Mouse (Mus musculus) embryonic facial prominence, embryonic 14.5 days (tissue): Measurements from ENCODE around the gene Cib4. TPM values are rescaled to one million over a fixed set of nuclear protein-coding genes. Genes with fewer than 3 reads are reported as not detected.

Experiments used
- ATAC-seq: fragments of 200-750 bp; cut with Nextera tagmentation; 2 replicates; pipeline ENCODE4 v1.8.0; 2017; ENCODE audit warnings: low read depth, moderate number of reproducible peaks, moderate TSS enrichment
- DNase-seq: peaks from one replicate; pipeline ENCODE4 v3.0.0-alpha.2; 2015; ENCODE audit warnings: low spot score
- H3K27ac ChIP-seq: fragments of 300-500 bp; sonication (generic); replicated peaks from 2 replicates; pipeline ENCODE4 v1.5.1; 2014; ENCODE audit warnings: low read depth, mild to moderate bottlenecking, low read length, moderate library complexity
- H3K27me3 ChIP-seq: fragments of 300-500 bp; sonication (generic); replicated peaks from 2 replicates; pipeline ENCODE4 v1.6.1; 2014; ENCODE audit warnings: low read length; ENCODE audit not compliant: control insufficient read depth, insufficient read depth
- H3K36me3 ChIP-seq: fragments of 300-500 bp; sonication (generic); 2 replicates; pipeline ENCODE4 v1.6.1; 2014; ENCODE audit warnings: low read length, mixed read lengths; ENCODE audit not compliant: control insufficient read depth, insufficient read depth
- H3K4me1 ChIP-seq: fragments of 300-500 bp; sonication (generic); 2 replicates; pipeline ENCODE4 v1.6.1; 2014; ENCODE audit warnings: antibody characterized with exemption, low read length; ENCODE audit not compliant: control insufficient read depth, insufficient read depth
- H3K4me2 ChIP-seq: fragments of 300-500 bp; sonication (generic); 2 replicates; pipeline ENCODE4 v1.6.1; 2014; ENCODE audit warnings: low read depth, mild to moderate bottlenecking, low read length, moderate library complexity, mixed read lengths
- H3K4me3 ChIP-seq: fragments of 300-500 bp; sonication (generic); 2 replicates; pipeline ENCODE4 v1.5.1; 2014; ENCODE audit warnings: low read depth, mild to moderate bottlenecking, low read length
- H3K9ac ChIP-seq: fragments of 300-500 bp; sonication (generic); 2 replicates; pipeline ENCODE4 v1.6.1; 2014; ENCODE audit warnings: low read depth, mild to moderate bottlenecking, low read length, moderate library complexity, mixed read lengths
- H3K9me3 ChIP-seq: fragments of 300-500 bp; sonication (generic); 2 replicates; pipeline ENCODE4 v1.6.1; 2016; ENCODE audit warnings: low read length; ENCODE audit not compliant: control insufficient read depth
- WGBS: fragments of 180-500 bp; shearing (Covaris S2); extraction: QIAGEN DNeasy Blood & Tissue Kit; methylation state at CpG from one replicate; pipeline ENCODE4 v1.1.7; 2014; 5-methylcytosine and 5-hydroxymethylcytosine counted together
- polyA plus RNA-seq: library from polyadenylated mRNA; unstranded; fragments of >200 nt; fragmentation: Nextera tagmentation; extraction: Ambion mirVana; gene quantifications from 2 replicates; pipeline ENCODE4 v1.2.1, GENCODE M21; 2014

Gene Cib4
- not detected in 2 replicates for polyA plus RNA-seq

DNA sequence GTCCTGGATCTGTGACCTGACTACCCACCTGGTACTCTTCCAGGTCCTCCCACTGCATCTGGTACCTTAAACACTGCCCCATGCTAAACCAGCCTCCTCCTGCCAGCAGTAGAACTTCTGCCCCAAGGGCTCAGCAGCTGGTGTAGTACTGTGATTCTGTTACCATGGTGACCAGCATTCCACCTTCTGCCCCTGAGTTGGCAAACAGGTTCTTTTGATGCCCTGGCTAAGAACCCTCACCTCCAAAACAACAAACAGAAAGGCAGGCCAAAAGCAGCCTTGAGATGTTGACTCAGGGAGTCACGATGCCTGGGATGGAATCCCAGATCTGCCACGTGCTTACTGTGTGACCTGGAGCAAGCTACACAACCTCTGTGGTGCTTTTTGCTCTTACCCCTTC is at the start of gene Cib4:
Gene Cib4, minus strand, starts transcription at position 139 of the 400 bp plus-strand sequence.
- 34% methylated on average over 2 of the region's 2 CpGs for WGBS
- Histone ChIP-seq H3K4me2 (no peak within 1 kb of the TSS), H3K27ac (no peak within 1 kb of the TSS), H3K9me3 (no peaks in the 10 kb centered on the region), H3K36me3 (no peaks in the 10 kb centered on the region), H3K4me3 (no peak within 1 kb of the TSS), H3K4me1 (no peaks in the 10 kb centered on the region), H3K27me3 (no peaks in the 10 kb centered on the region), H3K9ac (no peak within 1 kb of the TSS)
- ATAC-seq, result no peak
- DNase-seq, result peak; percentile 30

DNA sequence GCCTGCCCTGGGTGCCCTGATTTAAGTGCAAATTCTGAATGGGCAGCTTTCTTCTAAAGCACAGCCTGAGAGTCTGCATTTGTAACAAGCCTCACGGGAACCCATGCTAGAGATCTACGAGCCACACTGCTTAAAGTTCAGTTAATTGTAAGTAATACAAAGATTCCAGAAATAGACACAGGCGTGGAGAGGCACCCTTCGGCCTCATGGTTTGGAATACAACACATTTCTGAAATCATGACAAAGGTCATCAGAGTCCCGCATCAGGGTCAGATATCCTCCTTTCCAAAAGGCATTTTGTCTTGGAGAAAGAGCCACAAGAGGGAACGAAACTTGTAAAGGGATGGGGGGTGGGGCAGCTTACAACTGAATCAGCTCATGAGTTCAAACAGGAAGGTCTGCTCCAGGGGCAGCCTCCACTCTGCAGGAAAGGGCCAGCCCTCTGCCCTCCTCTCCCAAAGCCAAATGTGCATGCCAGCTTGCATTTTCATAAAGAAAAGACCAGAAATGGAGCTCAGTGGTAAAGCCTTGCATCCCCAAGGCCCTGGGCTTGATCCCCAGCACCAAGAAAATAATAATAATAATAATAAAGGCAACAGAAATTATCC is 49.4 kb upstream of the Cib4 start:
- 45% methylated on average over 6 of the region's 6 CpGs for WGBS
- Histone ChIP-seq H3K4me3 (no peak overlapping the region), H3K27ac (no peak overlapping the region), H3K9me3 (no peaks in the 10 kb centered on the region), H3K9ac (no peak overlapping the region), H3K4me1 (no peaks in the 10 kb centered on the region), H3K4me2 (no peak overlapping the region), H3K36me3 (no peaks in the 10 kb centered on the region), H3K27me3 (peaks cover 17% of the 10 kb centered on the region)
- no peak for ATAC-seq
- DNase-seq, result no peak

- DNase-seq (peak; percentile 17), ATAC-seq (no peak)
- H3K27ac ChIP-seq, result no peak overlapping the region
- no peak overlapping the region for H3K4me2 ChIP-seq
- H3K4me3 ChIP-seq, result no peak overlapping the region
- H3K9me3 ChIP-seq, result no peaks in the 10 kb centered on the region
- WGBS, result 24% methylated on average over 10 of the region's 10 CpGs
- no peaks in the 10 kb centered on the region for H3K36me3 ChIP-seq
- peaks cover under 1% of the 10 kb centered on the region for H3K4me1 ChIP-seq
- no peak overlapping the region for H3K9ac ChIP-seq
- peaks cover 28% of the 10 kb centered on the region for H3K27me3 ChIP-seq
Observed at GRCm38 (mm10) chr5:30593811-30594504, 48.3 kb upstream of the Cib4 start.

GRCm38 (mm10) chr5:30593360-30593759 is 47.7 kb upstream of the Cib4 start:
- DNase-seq, result no peak
- Histone ChIP-seq H3K27ac (no peak overlapping the region), H3K27me3 (peaks cover 34% of the 10 kb centered on the region), H3K4me1 (peaks cover 6% of the 10 kb centered on the region), H3K4me2 (no peak overlapping the region), H3K4me3 (no peak overlapping the region), H3K36me3 (no peaks in the 10 kb centered on the region), H3K9ac (no peak overlapping the region), H3K9me3 (no peaks in the 10 kb centered on the region)
- WGBS, result 82% methylated on average over 11 of the region's 11 CpGs
- ATAC-seq, result no peak

GRCm38 (mm10) chr5:30592279-30592980 is 46.8 kb upstream of the Cib4 start:
- DNase-seq, result no peak
- Histone ChIP-seq H3K36me3 (no peaks in the 10 kb centered on the region), H3K4me3 (no peak overlapping the region), H3K9ac (no peak overlapping the region), H3K4me2 (no peak overlapping the region), H3K27ac (no peak overlapping the region), H3K27me3 (peaks cover 37% of the 10 kb centered on the region), H3K4me1 (peaks cover 9% of the 10 kb centered on the region), H3K9me3 (no peaks in the 10 kb centered on the region)
- ATAC-seq, result no peak
- WGBS, result 75% methylated on average over 11 of the region's 11 CpGs

GRCm38 (mm10) chr5:30591786-30592185 is 46.1 kb upstream of the Cib4 start:
- Histone ChIP-seq H3K9ac (no peak overlapping the region), H3K27ac (no peak overlapping the region), H3K27me3 (peaks cover 43% of the 10 kb centered on the region), H3K4me3 (no peak overlapping the region), H3K4me2 (no peak overlapping the region), H3K4me1 (peaks cover 9% of the 10 kb centered on the region), H3K9me3 (no peaks in the 10 kb centered on the region), H3K36me3 (no peaks in the 10 kb centered on the region)
- DNase-seq (no peak), ATAC-seq (no peak)
- WGBS, result 86% methylated on average over 8 of the region's 8 CpGs

DNA sequence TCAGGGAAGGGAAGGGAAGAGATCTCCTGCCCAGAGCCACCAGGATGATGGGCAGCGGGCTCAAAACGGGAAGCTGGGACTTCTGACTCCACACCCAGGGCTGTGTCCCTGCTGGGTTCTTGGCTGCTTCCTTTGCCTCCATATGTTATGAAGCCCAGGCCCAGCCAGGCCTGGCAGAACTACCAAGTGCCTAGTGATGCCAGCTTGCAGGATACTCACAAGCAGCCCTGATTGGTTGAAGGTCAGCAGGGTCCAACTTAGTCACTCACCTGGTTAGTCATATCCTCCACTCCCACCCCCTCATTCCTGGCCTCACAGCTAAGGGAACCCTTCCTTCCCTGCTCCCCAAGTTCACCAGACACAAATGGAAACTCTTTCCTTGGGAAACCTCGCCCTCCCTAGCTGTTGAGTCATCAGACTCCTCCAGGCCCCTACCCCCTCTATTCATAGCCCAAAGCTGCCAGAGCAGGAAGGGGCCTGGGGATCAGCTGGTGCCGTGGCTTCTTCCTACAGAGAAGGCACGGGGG is 45.6 kb upstream of the Cib4 start:
- 51% methylated on average over 5 of the region's 5 CpGs for WGBS
- Histone ChIP-seq H3K4me2 (no peak overlapping the region), H3K27me3 (peaks cover 43% of the 10 kb centered on the region)

GRCm38 (mm10) chr5:30590231-30590630 is 44.6 kb upstream of the Cib4 start:
- WGBS, result 67% methylated on average over 5 of the region's 5 CpGs

More for the DNA sequence above, 45.6 kb upstream of the Cib4 start:
- no peak overlapping the region for H3K4me3 ChIP-seq
- no peak for ATAC-seq
- no peaks in the 10 kb centered on the region for H3K9me3 ChIP-seq
- H3K27ac ChIP-seq, result no peak overlapping the region
- H3K4me1 ChIP-seq, result peaks cover 9% of the 10 kb centered on the region
- no peak for DNase-seq
- no peak overlapping the region for H3K9ac ChIP-seq
- no peaks in the 10 kb centered on the region for H3K36me3 ChIP-seq

More at GRCm38 (mm10) chr5:30590231-30590630, 44.6 kb upstream of the Cib4 start:
- H3K4me1 ChIP-seq, result peaks cover 9% of the 10 kb centered on the region
- no peak overlapping the region for H3K4me3 ChIP-seq
- no peaks in the 10 kb centered on the region for H3K9me3 ChIP-seq
- H3K27ac ChIP-seq, result no peak overlapping the region
- DNase-seq (no peak), ATAC-seq (no peak)
- H3K27me3 ChIP-seq, result peaks cover 43% of the 10 kb centered on the region
- H3K9ac ChIP-seq, result no peak overlapping the region
- H3K4me2 ChIP-seq, result no peak overlapping the region
- H3K36me3 ChIP-seq, result no peaks in the 10 kb centered on the region
